Mouse (Mus musculus): Measurements from ENCODE around the gene Fam76a. TPM values are rescaled to one million over a fixed set of nuclear protein-coding genes. Genes with fewer than 3 reads are reported as not detected.
A peak's percentile ranks its signal among the peaks of the same experiment; 100 is the strongest.

The Fam76a gene
- polyA plus RNA-seq, 2 experiments from 2014 or later, result 16.5 to 21.1 TPM

GRCm38 (mm10) chr4:132884064-132884843 is 38.1 kb downstream of the Fam76a start, which contains the start of gene Stx12:
TSS of gene Stx12 (minus strand) at chr4:132884509.
- ATAC-seq, result peak; percentile 71

- ATAC-seq, result peak; percentile 34
Measured at GRCm38 (mm10) chr4:132883561-132884063, 38.7 kb downstream of the Fam76a start.

GRCm38 (mm10) chr4:132874363-132875097 is 47.8 kb downstream of the Fam76a start:
- ATAC-seq, result no peak

- no peak for ATAC-seq
Measured at GRCm38 (mm10) chr4:132873481-132874362, 48.6 kb downstream of the Fam76a start.

GRCm38 (mm10) chr4:132871116-132871515 is 51.2 kb downstream of the Fam76a start:
- no peak for ATAC-seq

- no peak for ATAC-seq
Measured at GRCm38 (mm10) chr4:132864856-132865255, 57.5 kb downstream of the Fam76a start.

GRCm38 (mm10) chr4:132863012-132863411 is 59.3 kb downstream of the Fam76a start:
- ATAC-seq, result no peak

- no peak for ATAC-seq
Measured at GRCm38 (mm10) chr4:132860880-132861279, 61.5 kb downstream of the Fam76a start.

Other genes starting within 250 kb of the Fam76a start
- gene Xkr8, start 190.0 kb downstream of the Fam76a start, polyA plus RNA-seq (2017; shearing (Covaris generic)), result 10 to 100 TPM in 1 of 2 experiments, 1 to 10 TPM in 1; 5.4 to 14.9 TPM
- 1 to 10 TPM in 1 of 2 experiments, under 1 TPM in 1; 0.96 to 1.8 TPM for gene Smpdl3b, start 165.3 kb downstream of the Fam76a start, polyA plus RNA-seq (2017; shearing (Covaris generic))
- gene Rpa2, start 154.2 kb downstream of the Fam76a start, polyA plus RNA-seq (2017; shearing (Covaris generic)), result 10 to 100 TPM; 64.3 to 66.9 TPM
- gene Themis2, start 126.2 kb downstream of the Fam76a start, polyA plus RNA-seq (2017; shearing (Covaris generic)), result 1 to 10 TPM in 1 of 2 experiments, under 1 TPM in 1; 0.24 to 1.1 TPM
- gene Ppp1r8, start 79.4 kb downstream of the Fam76a start, polyA plus RNA-seq (2017; shearing (Covaris generic)), result 10 to 100 TPM; 22.2 to 34.8 TPM
- 10 to 100 TPM; 32.3 to 38.6 TPM for gene Stx12, start 38.0 kb downstream of the Fam76a start, polyA plus RNA-seq (2017; shearing (Covaris generic))
- gene Fgr, start 51.5 kb upstream of the Fam76a start, polyA plus RNA-seq (2017; shearing (Covaris generic)), result 1 to 10 TPM; 3.7 to 8.2 TPM
- gene Ahdc1, start 88.7 kb upstream of the Fam76a start, polyA plus RNA-seq (2017; shearing (Covaris generic)), result 1 to 10 TPM; 2.6 to 3.7 TPM
- gene Wasf2, start 207.9 kb upstream of the Fam76a start, polyA plus RNA-seq (2017; shearing (Covaris generic)), result 10 to 100 TPM; 69.2 to 76.3 TPM